Mouse (Mus musculus): Measurements from ENCODE around the gene Agtr1b. TPM values are rescaled to one million over a fixed set of nuclear protein-coding genes. Genes with fewer than 3 reads are reported as not detected.

Gene Agtr1b
- not detected for total RNA-seq (2021)
- long read RNA-seq, experiment 1, result 0 reads
- long read RNA-seq, experiment 2, result 0 reads

GRCm38 (mm10) chr3:20366558-20367522 is at the start of gene Agtr1b:
Gene Agtr1b (minus strand): TSS chr3:20367177.
- no peak for DNase-seq (ENCODE audit: low spot score)

- no peak for DNase-seq (ENCODE audit: low spot score)
These were observed 13.4 kb downstream of the Agtr1b start for GRCm38 (mm10) chr3:20353598-20353997.

GRCm38 (mm10) chr3:20348206-20348605 is 18.8 kb downstream of the Agtr1b start:
- DNase-seq (ENCODE audit: low spot score), result no peak

GRCm38 (mm10) chr3:20340402-20340801 is 26.6 kb downstream of the Agtr1b start:
- no peak for DNase-seq (ENCODE audit: low spot score)

- DNase-seq (ENCODE audit: low spot score), result no peak
These were observed 32.3 kb downstream of the Agtr1b start for GRCm38 (mm10) chr3:20334681-20335080.

- DNase-seq (ENCODE audit: low spot score), result no peak
These were observed 49.7 kb downstream of the Agtr1b start for GRCm38 (mm10) chr3:20317233-20317632.

- no peak for DNase-seq (ENCODE audit: low spot score)
These were observed 57.8 kb downstream of the Agtr1b start for GRCm38 (mm10) chr3:20309142-20309541.

GRCm38 (mm10) chr3:20307256-20307655 is 59.7 kb downstream of the Agtr1b start:
- no peak for DNase-seq (ENCODE audit: low spot score)

- DNase-seq (ENCODE audit: low spot score), result no peak
These were observed 62.1 kb downstream of the Agtr1b start for GRCm38 (mm10) chr3:20304758-20305352.

- DNase-seq (ENCODE audit: low spot score), result no peak
These were observed 71.4 kb downstream of the Agtr1b start for GRCm38 (mm10) chr3:20295546-20295945.

GRCm38 (mm10) chr3:20294542-20295348 is 72.2 kb downstream of the Agtr1b start:
- no peak for DNase-seq (ENCODE audit: low spot score)

GRCm38 (mm10) chr3:20291370-20291769 is 75.6 kb downstream of the Agtr1b start:
- no peak for DNase-seq (ENCODE audit: low spot score)

GRCm38 (mm10) chr3:20288761-20289160 is 78.2 kb downstream of the Agtr1b start:
- DNase-seq (ENCODE audit: low spot score), result no peak

- no peak for DNase-seq (ENCODE audit: low spot score)
These were observed 85.2 kb downstream of the Agtr1b start for GRCm38 (mm10) chr3:20281796-20282195.

- no peak for DNase-seq (ENCODE audit: low spot score)
These were observed 91.3 kb downstream of the Agtr1b start, which contains the start of gene Cpb1 for GRCm38 (mm10) chr3:20275633-20276032. Gene Cpb1 (minus strand): TSS chr3:20275733.

Other genes starting within 250 kb of the Agtr1b start
- gene Gyg, start 211.9 kb downstream of the Agtr1b start, total RNA-seq (2021), result 100 to 1,000 TPM; 451 to 474 TPM
- gene Cpa3, start 125.0 kb downstream of the Agtr1b start, total RNA-seq (2021), result 1 to 10 TPM; 2.1 to 2.8 TPM
- under 1 TPM in 1 of 2 experiments, not detected in 1; 0.07 TPM for gene Cpb1, start 91.4 kb downstream of the Agtr1b start, total RNA-seq (2021)

Measured in gastrocnemius, adult 18-20 months (tissue).